Mouse (Mus musculus) C2C12 (cell line): ENCODE measurements around the gene Tbl3.

Source experiments
- CEBPB ChIP-seq: IDR thresholded peaks from one replicate; pipeline ENCODE4 v1.6.1; 2011; ENCODE audit warnings: low read depth, mild to moderate bottlenecking, control low read depth, moderate library complexity
- CTCF ChIP-seq: IDR thresholded peaks from one replicate; pipeline ENCODE4 v1.5.1; 2011; ENCODE audit not compliant: control insufficient read depth, insufficient read depth, insufficient read length
- MAX ChIP-seq: IDR thresholded peaks from one replicate; pipeline ENCODE4 v1.6.1; 2011; ENCODE audit warnings: mild to moderate bottlenecking, control low read depth
- MYOG ChIP-seq: IDR thresholded peaks from one replicate; pipeline ENCODE4 v1.6.1; 2011; ENCODE audit not compliant: control insufficient read depth, insufficient read length; ENCODE audit errors: extremely low read depth
- USF1 ChIP-seq: IDR thresholded peaks from one replicate; pipeline ENCODE4 v1.6.1; 2011; ENCODE audit warnings: low read depth, mild to moderate bottlenecking, control low read depth, moderate library complexity

DNA sequence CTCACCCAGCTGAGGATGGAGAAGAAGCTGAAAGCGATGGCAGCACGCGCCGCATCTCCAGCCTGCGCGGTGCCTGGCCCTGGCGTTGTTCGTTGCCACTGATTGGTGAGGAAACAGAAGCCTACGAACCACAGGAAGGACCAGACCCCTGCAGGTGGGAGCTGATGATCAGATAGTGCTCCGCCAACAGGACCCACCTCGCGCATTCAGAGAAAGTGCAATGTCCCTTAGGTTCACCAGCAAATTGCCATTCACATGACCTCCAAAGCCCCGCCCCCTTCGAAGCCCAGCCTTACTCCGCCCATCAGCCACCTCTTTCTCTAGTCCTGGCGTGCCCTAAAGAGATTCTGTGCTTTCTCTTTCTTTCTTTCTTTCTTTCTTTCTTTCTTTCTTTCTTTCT, 20.9 kb downstream of the Tbl3 start:
- TF ChIP-seq CTCF (no peak), USF1 (no peak), CEBPB (no peak), MYOG (no peak), MAX (no peak)
